Mouse (Mus musculus) lung, adult 2 months (tissue): ENCODE results near the gene Zfp982.

Experiments
- CTCF ChIP-seq: fragments of 200-500 bp; IDR thresholded peaks from 2 replicates; pipeline ENCODE4 v1.5.1; 2011; ENCODE audit warnings: mild to moderate bottlenecking, low read length, control low read depth; ENCODE audit not compliant: insufficient read depth
- POLR2A ChIP-seq: fragments of 200-500 bp; IDR thresholded peaks from 2 replicates; pipeline ENCODE4 v1.6.1; 2011; ENCODE audit warnings: low read depth, mild to moderate bottlenecking, control low read depth, low read length, borderline replicate concordance; ENCODE audit errors: extremely low read depth

- TF ChIP-seq POLR2A (no peak), CTCF (no peak)
These were observed 43.9 kb upstream of the Zfp982 start for GRCm38 (mm10) chr4:147448358-147448757.
